Mouse (Mus musculus) T-cell, adult 2 months (primary cell): Measurements from ENCODE around the gene Smad6.

Experiments
- DNase-seq: peaks from one replicate; pipeline ENCODE4 v3.0.0; 2022; ENCODE audit warnings: low spot score

Gene Smad6

GRCm38 (mm10) chr9:64021319-64021850 lies 474 bp downstream of the Smad6 start:
- no peak for DNase-seq

- DNase-seq: no peak
Measured at GRCm38 (mm10) chr9:64020606-64021318, 1.1 kb downstream of the Smad6 start.

- DNase-seq: no peak
Measured at GRCm38 (mm10) chr9:64020171-64020605, 1.7 kb downstream of the Smad6 start.

- no peak for DNase-seq
Measured at GRCm38 (mm10) chr9:64019036-64019886, 2.6 kb downstream of the Smad6 start.

- DNase-seq: no peak
Measured at GRCm38 (mm10) chr9:64017861-64018793, 3.7 kb downstream of the Smad6 start.

GRCm38 (mm10) chr9:64016648-64017400 lies 5.0 kb downstream of the Smad6 start:
- DNase-seq: no peak

GRCm38 (mm10) chr9:64016092-64016491 lies 5.8 kb downstream of the Smad6 start:
- DNase-seq: no peak

- no peak for DNase-seq
Measured at GRCm38 (mm10) chr9:64014801-64015200, 7.1 kb downstream of the Smad6 start.

- DNase-seq: no peak
Measured at GRCm38 (mm10) chr9:64011356-64011755, 10.5 kb downstream of the Smad6 start.

- DNase-seq: no peak
Measured at GRCm38 (mm10) chr9:64002981-64003380, 18.9 kb downstream of the Smad6 start.

- DNase-seq: no peak
Measured at GRCm38 (mm10) chr9:64001081-64001480, 20.8 kb downstream of the Smad6 start.

- no peak for DNase-seq
Measured at GRCm38 (mm10) chr9:64000085-64000484, 21.8 kb downstream of the Smad6 start.

- DNase-seq: no peak
Measured at GRCm38 (mm10) chr9:63999194-63999593, 22.7 kb downstream of the Smad6 start.

- DNase-seq: no peak
Measured at GRCm38 (mm10) chr9:63998026-63998425, 23.8 kb downstream of the Smad6 start.

- DNase-seq: no peak
Measured at GRCm38 (mm10) chr9:63997439-63997838, 24.4 kb downstream of the Smad6 start.

- no peak for DNase-seq
Measured at GRCm38 (mm10) chr9:63993256-63993655, 28.6 kb downstream of the Smad6 start.

GRCm38 (mm10) chr9:63992761-63993160 lies 29.1 kb downstream of the Smad6 start:
- DNase-seq: no peak

- no peak for DNase-seq
Measured at GRCm38 (mm10) chr9:63991193-63991592, 30.7 kb downstream of the Smad6 start.

GRCm38 (mm10) chr9:63989641-63990040 lies 32.2 kb downstream of the Smad6 start:
- DNase-seq: no peak

- DNase-seq: peak; percentile 6
Measured at GRCm38 (mm10) chr9:63989214-63989613, 32.6 kb downstream of the Smad6 start.

GRCm38 (mm10) chr9:63985125-63985524 lies 36.7 kb downstream of the Smad6 start:
- DNase-seq: no peak
